Mouse (Mus musculus) frontal cortex, postnatal 36 days (tissue): ENCODE measurements at regions not wholly inside any gene's neighbourhood (a gene's known extent, or its start where the extent isn't known, plus 50 kb on each side); places are given as distances from the start of the nearest gene placed in this dataset.

ENCODE experiments used
- DNase-seq, 2 experiments: peaks; one replicate each; pipeline ENCODE4 v3.0.0; 2022; ENCODE audit warnings: low spot score in 2 of 2

GRCm38 (mm10) chr15:28732409-28732808, 528.9 kb downstream of the Dnah5 start:
- DNase-seq, result no peak

- DNase-seq, result peak in 1 of 2 experiments; percentile 7
These were observed 537.0 kb downstream of the Dnah5 start for GRCm38 (mm10) chr15:28740591-28740990.

GRCm38 (mm10) chr15:28745691-28746090, 542.1 kb downstream of the Dnah5 start:
- DNase-seq, result no peak

- no peak for DNase-seq
These were observed 543.1 kb downstream of the Dnah5 start for GRCm38 (mm10) chr15:28746603-28747002.

GRCm38 (mm10) chr15:28758736-28759135, 555.2 kb downstream of the Dnah5 start:
- DNase-seq, result no peak
